In genomic region chr12:81097267-81097666, GRCm38 (mm10) we compare ENCODE assay signal across 19 mouse cellular contexts.
"Had no signal": no experiment of that assay in that cellular context is flagged by ENCODE, and none has a peak within 500 bp of the region (broad histone marks: within the 10 kb centered on the region; RNA-seq: fewer than 3 reads in every experiment).

No protein-coding gene starts in this region.

- H3K36me3 ChIP-seq: intestine, embryonic 15.5 days; limb, embryonic 10.5 days; limb, embryonic 13.5 days; liver, embryonic 12.5 days; liver, embryonic 15.5 days; lung, embryonic 15.5 days; midbrain, embryonic 12.5 days; neural tube, embryonic 12.5 days had no signal

- H3K4me1 ChIP-seq: liver, embryonic 12.5 days; lung, embryonic 15.5 days; megakaryocyte, embryonic 14.5 days had no signal

- H3K4me2 ChIP-seq: intestine, embryonic 15.5 days; limb, embryonic 13.5 days; liver, embryonic 12.5 days; liver, embryonic 15.5 days; lung, embryonic 15.5 days; midbrain, embryonic 12.5 days; neural tube, embryonic 12.5 days had no signal

- H3K4me3 ChIP-seq: intestine, embryonic 15.5 days; limb, embryonic 10.5 days; limb, embryonic 13.5 days; liver, embryonic 12.5 days; liver, embryonic 15.5 days; lung, embryonic 15.5 days; megakaryocyte, embryonic 14.5 days; midbrain, embryonic 12.5 days; neural tube, embryonic 12.5 days had no signal

- H3K9me3 ChIP-seq: intestine, embryonic 15.5 days; limb, embryonic 10.5 days; limb, embryonic 13.5 days; liver, embryonic 12.5 days; liver, embryonic 15.5 days; lung, embryonic 15.5 days; megakaryocyte, embryonic 14.5 days; midbrain, embryonic 12.5 days; neural tube, embryonic 12.5 days had no signal

- H3K9ac ChIP-seq: intestine, embryonic 15.5 days; limb, embryonic 13.5 days; liver, embryonic 12.5 days; liver, embryonic 15.5 days; lung, embryonic 15.5 days; midbrain, embryonic 12.5 days; neural tube, embryonic 12.5 days had no signal

- H3K27me3 ChIP-seq: intestine, embryonic 15.5 days; limb, embryonic 13.5 days; liver, embryonic 12.5 days; liver, embryonic 15.5 days; lung, embryonic 15.5 days; midbrain, embryonic 12.5 days; neural tube, embryonic 12.5 days had no signal

- DNase-seq: kidney, adult 18-20 months; kidney, adult 9 months; kidney, postnatal 14 days; kidney, postnatal 4 days; layer of hippocampus, adult 9-11 months; liver; lung, adult 18-20 months; lung, postnatal 10 days; lung, postnatal 36 days; thymus, postnatal 4 days had no signal

- ATAC-seq: intestine, embryonic 15.5 days; liver, embryonic 12.5 days had no signal

- H3K27ac ChIP-seq: intestine, embryonic 15.5 days; limb, embryonic 10.5 days; limb, embryonic 13.5 days; liver, embryonic 12.5 days; liver, embryonic 15.5 days; lung, embryonic 15.5 days; midbrain, embryonic 12.5 days; neural tube, embryonic 12.5 days had no signal
